In genomic region chr2:161342648-161343047, GRCm38 (mm10) we compare ENCODE assay signal across 30 mouse cellular contexts.
DNase-seq lines count a peak whose midpoint lies in the region; ATAC-seq lines count a peak whose summit lies in the region.
"Had no signal": no experiment of that assay in that cellular context is flagged by ENCODE, and none has a peak within 500 bp of the region (broad histone marks: within the 10 kb centered on the region; RNA-seq: fewer than 3 reads in every experiment).

No protein-coding gene starts in this region.

- H3K9ac ChIP-seq in hindbrain, embryonic 16.5 days (ENCODE audit: low read depth, low read length), result no peak overlapping the region
- H3K9ac ChIP-seq in liver, embryonic 11.5 days (ENCODE audit: low read depth, low read length), result no peak overlapping the region
- H3K9ac ChIP-seq in liver, embryonic 16.5 days (ENCODE audit: low read depth, low read length), result no peak overlapping the region
- H3K9ac ChIP-seq: embryonic facial prominence, embryonic 15.5 days; limb, embryonic 15.5 days; lung, embryonic 15.5 days; midbrain, embryonic 12.5 days had no signal

- WGBS in hindbrain, embryonic 10.5 days, result 84% methylated on average over 2 of the region's 2 CpGs
- 93% methylated on average over 2 of the region's 2 CpGs for WGBS in hindbrain, embryonic 16.5 days
- WGBS in liver, embryonic 11.5 days, result 74% methylated on average over 2 of the region's 2 CpGs
- 53% methylated on average over 2 of the region's 2 CpGs for WGBS in liver, embryonic 16.5 days (ENCODE audit: insufficient replicate concordance)

- peaks cover 3% of the 10 kb centered on the region for H3K27me3 ChIP-seq in erythroblast, embryonic 14.5 days (ENCODE audit: control insufficient read depth)
- H3K27me3 ChIP-seq in hindbrain, embryonic 10.5 days (ENCODE audit: insufficient read depth, poor library complexity, severe bottlenecking), result peaks cover 7% of the 10 kb centered on the region; the same call in 1 of the 2 replicates
- peaks cover 2% of the 10 kb centered on the region; the same call in 1 of the 2 replicates for H3K27me3 ChIP-seq in hindbrain, embryonic 16.5 days (replicated peaks; ENCODE audit: control insufficient read depth, insufficient read depth, low read length)
- H3K27me3 ChIP-seq in liver, embryonic 11.5 days (replicated peaks; ENCODE audit: control insufficient read depth, insufficient read depth, low read length), result no peaks in the 10 kb centered on the region
- H3K27me3 ChIP-seq in liver, embryonic 16.5 days (ENCODE audit: control insufficient read depth, insufficient read depth, low read depth, low read length), result no peaks in the 10 kb centered on the region
- H3K27me3 ChIP-seq: CH12.LX; limb, embryonic 15.5 days had no signal

- H3K36me3 ChIP-seq in erythroblast, embryonic 14.5 days (ENCODE audit: control insufficient read depth), result no peaks in the 10 kb centered on the region
- H3K36me3 ChIP-seq in hindbrain, embryonic 10.5 days, result no peaks in the 10 kb centered on the region
- H3K36me3 ChIP-seq in hindbrain, embryonic 16.5 days (ENCODE audit: control insufficient read depth, insufficient read depth, low read length), result no peaks in the 10 kb centered on the region
- H3K36me3 ChIP-seq in liver, embryonic 11.5 days (ENCODE audit: control insufficient read depth, insufficient read depth, low read length), result no peaks in the 10 kb centered on the region
- no peaks in the 10 kb centered on the region for H3K36me3 ChIP-seq in liver, embryonic 16.5 days (ENCODE audit: control insufficient read depth, insufficient read depth)
- H3K36me3 ChIP-seq: embryonic facial prominence, embryonic 10.5 days; embryonic facial prominence, embryonic 15.5 days; heart, embryonic 10.5 days; limb, embryonic 10.5 days; limb, embryonic 15.5 days; lung, embryonic 15.5 days; midbrain, embryonic 12.5 days had no signal

- H3K9me3 ChIP-seq in erythroblast, embryonic 14.5 days (ENCODE audit: control insufficient read depth, low read length), result no peaks in the 10 kb centered on the region; the same call in 1 of the 2 replicates
- no peaks in the 10 kb centered on the region for H3K9me3 ChIP-seq in hindbrain, embryonic 10.5 days
- H3K9me3 ChIP-seq in hindbrain, embryonic 16.5 days (ENCODE audit: control insufficient read depth, low read length), result no peaks in the 10 kb centered on the region
- H3K9me3 ChIP-seq in liver, embryonic 11.5 days (ENCODE audit: control insufficient read depth, low read length), result no peaks in the 10 kb centered on the region
- no peaks in the 10 kb centered on the region for H3K9me3 ChIP-seq in liver, embryonic 16.5 days (replicated peaks; ENCODE audit: control insufficient read depth, low read length)
- H3K9me3 ChIP-seq: embryonic facial prominence, embryonic 10.5 days; embryonic facial prominence, embryonic 15.5 days; heart, embryonic 10.5 days; limb, embryonic 10.5 days; limb, embryonic 15.5 days; lung, embryonic 15.5 days; midbrain, embryonic 12.5 days had no signal

- no peak overlapping the region for H3K4me2 ChIP-seq in hindbrain, embryonic 16.5 days (ENCODE audit: low read length)
- peak overlapping the region; percentile 57; the same call in 1 of the 2 replicates for H3K4me2 ChIP-seq in liver, embryonic 11.5 days
- no peak overlapping the region for H3K4me2 ChIP-seq in liver, embryonic 16.5 days (ENCODE audit: low read depth, low read length)
- H3K4me2 ChIP-seq: limb, embryonic 15.5 days had no signal

- H3K4me3 ChIP-seq in erythroblast, embryonic 14.5 days (replicated peaks), result peak overlapping the region; percentile 57
- H3K4me3 ChIP-seq in hindbrain, embryonic 10.5 days, result no peak overlapping the region
- H3K4me3 ChIP-seq in hindbrain, embryonic 16.5 days (ENCODE audit: low read length), result no peak overlapping the region
- H3K4me3 ChIP-seq in liver, embryonic 11.5 days (ENCODE audit: low read depth, low read length), result no peak overlapping the region
- H3K4me3 ChIP-seq in liver, embryonic 16.5 days (ENCODE audit: low read depth, low read length), result no peak overlapping the region
- H3K4me3 ChIP-seq: embryonic facial prominence, embryonic 15.5 days; limb, embryonic 15.5 days; lung, embryonic 15.5 days; midbrain, embryonic 12.5 days had no signal

- peaks cover 30% of the 10 kb centered on the region for H3K4me1 ChIP-seq in erythroblast, embryonic 14.5 days (ENCODE audit: control insufficient read depth)
- peaks cover 56% of the 10 kb centered on the region for H3K4me1 ChIP-seq in hindbrain, embryonic 10.5 days (replicated peaks)
- H3K4me1 ChIP-seq in hindbrain, embryonic 16.5 days (ENCODE audit: control insufficient read depth, insufficient read depth, low read depth, low read length), result peaks cover 14% of the 10 kb centered on the region
- H3K4me1 ChIP-seq in liver, embryonic 11.5 days (replicated peaks; ENCODE audit: control insufficient read depth, insufficient read depth, low read length), result 0 out of 2 replicates have a peak, but pooled peaks cover 2% of the 10 kb centered on the region
- H3K4me1 ChIP-seq in liver, embryonic 16.5 days (ENCODE audit: control insufficient read depth, low read depth, low read length), result no peaks in the 10 kb centered on the region; the same call in 1 of the 2 replicates

- ATAC-seq in erythroblast, adult 5-6 weeks (replicated peaks; ENCODE audit: low FRiP score, poor library complexity, severe bottlenecking), result no peak
- no peak for ATAC-seq in hindbrain, embryonic 16.5 days
- ATAC-seq in liver, embryonic 11.5 days (replicated peaks; ENCODE audit: low FRiP score), result peak; percentile 81
- ATAC-seq in liver, embryonic 16.5 days (ENCODE audit: low read depth), result peak; percentile 75
- no peak for ATAC-seq in megakaryocyte progenitor cell, adult 5-6 weeks (replicated peaks; ENCODE audit: poor library complexity)
- ATAC-seq: activated CD4-positive, CD25-positive, alpha-beta regulatory T cell, adult 4 months; hindbrain, postnatal 0 days; intestine, embryonic 16.5 days had no signal

- peak overlapping the region; percentile 86; the same call in 1 of the 2 replicates for H3K27ac ChIP-seq in hindbrain, embryonic 10.5 days
- no peak overlapping the region for H3K27ac ChIP-seq in hindbrain, embryonic 16.5 days (ENCODE audit: low read depth, low read length)
- no peak overlapping the region for H3K27ac ChIP-seq in liver, embryonic 11.5 days (ENCODE audit: low read depth, low read length)
- no peak overlapping the region for H3K27ac ChIP-seq in liver, embryonic 16.5 days (ENCODE audit: low read length)
- H3K27ac ChIP-seq: embryonic facial prominence, embryonic 15.5 days; hindbrain, postnatal 0 days; limb, embryonic 15.5 days; lung, embryonic 15.5 days had no signal

- no peak for DNase-seq in hindbrain, embryonic 10.5 days (ENCODE audit: low spot score)
- no peak for DNase-seq in liver, embryonic 11.5 days (ENCODE audit: low spot score)
- DNase-seq: adrenal gland, adult 2 months; adrenal gland, postnatal 36 days; cerebellum, adult 8-10 months; cerebellum, postnatal 25 days; gastrocnemius, postnatal 25 days; heart, adult 11 months; kidney, adult 9 months; kidney, postnatal 10 days; layer of hippocampus, postnatal 36 days; retina, postnatal 1 day; right cerebral cortex, postnatal 14 days; thymus, postnatal 14 days had no signal

Comparison
In these comparisons a context has a peak if more than half of its experiments do, and no peak if none do; other contexts are left out.
1. ATAC-seq: peak in liver, embryonic 11.5 days (single experiment) and liver, embryonic 16.5 days (single experiment); none in erythroblast, adult 5-6 weeks (single experiment), hindbrain, embryonic 16.5 days (single experiment) and megakaryocyte progenitor cell, adult 5-6 weeks (single experiment).